Mouse (Mus musculus) intestine, embryonic 14.5 days (tissue): ENCODE results near the gene Slc50a1. TPM values are rescaled to one million over a fixed set of nuclear protein-coding genes. Genes with fewer than 3 reads are reported as not detected.

Source experiments
- ATAC-seq: fragments of 200-750 bp; cut with Nextera tagmentation; replicated peaks from 2 replicates; pipeline ENCODE4 v1.8.0; 2017; ENCODE audit warnings: low read depth, moderate number of reproducible peaks, moderate TSS enrichment, moderate library complexity; ENCODE audit not compliant: low FRiP score, low TSS enrichment
- DNase-seq: peaks from one replicate; pipeline ENCODE4 v3.0.0-alpha.2; 2018; ENCODE audit warnings: low spot score
- H3K27ac ChIP-seq: fragments of 300-500 bp; sonication (generic); 2 replicates; pipeline ENCODE4 v1.5.1; 2014; ENCODE audit warnings: low read depth, mild to moderate bottlenecking, control low read depth
- H3K27me3 ChIP-seq: fragments of 300-500 bp; sonication (generic); replicated peaks from 2 replicates; pipeline ENCODE4 v1.6.1; 2014; ENCODE audit warnings: low read length, control low read depth; ENCODE audit not compliant: control insufficient read depth, insufficient read depth
- H3K36me3 ChIP-seq: fragments of 300-500 bp; sonication (generic); 2 replicates; pipeline ENCODE4 v1.6.1; 2014; ENCODE audit warnings: low read length, control low read depth; ENCODE audit not compliant: control insufficient read depth, insufficient read depth
- H3K4me1 ChIP-seq: fragments of 300-500 bp; sonication (generic); replicated peaks from 2 replicates; pipeline ENCODE4 v1.6.1; 2014; ENCODE audit warnings: low read length, control low read depth, mixed read lengths; ENCODE audit not compliant: control insufficient read depth, insufficient read depth
- H3K4me2 ChIP-seq: fragments of 300-500 bp; sonication (generic); 2 replicates; pipeline ENCODE4 v1.6.1; 2014; ENCODE audit warnings: low read length
- H3K4me3 ChIP-seq: fragments of 300-500 bp; sonication (generic); 2 replicates; pipeline ENCODE4 v1.5.1; 2014; ENCODE audit warnings: low read depth, low read length, control low read depth, mixed read lengths
- H3K9ac ChIP-seq: fragments of 300-500 bp; sonication (generic); 2 replicates; pipeline ENCODE4 v1.6.1; 2014; ENCODE audit warnings: mild to moderate bottlenecking, low read length
- H3K9me3 ChIP-seq: fragments of 300-500 bp; sonication (generic); 2 replicates; pipeline ENCODE4 v1.6.1; 2016; ENCODE audit warnings: low read length, control low read depth; ENCODE audit not compliant: control insufficient read depth
- WGBS: fragments of 180-500 bp; shearing (Covaris S2); extraction: QIAGEN DNeasy Blood & Tissue Kit; methylation state at CpG from one replicate; pipeline ENCODE4 v1.1.7; 2014; 5-methylcytosine and 5-hydroxymethylcytosine counted together
- polyA plus RNA-seq: library from polyadenylated mRNA; unstranded; fragments of >200 nt; fragmentation: Nextera tagmentation; extraction: Ambion mirVana; gene quantifications from 2 replicates; pipeline ENCODE4 v1.2.1, GENCODE M21; 2014

Slc50a1 gene
- polyA plus RNA-seq, 1 experiment from 2014 or later: 64.7 TPM

- Histone ChIP-seq H3K9me3 (no peaks in the 10 kb centered on the region), H3K27ac (no peak overlapping the region), H3K4me1 (peaks cover 36% of the 10 kb centered on the region), H3K9ac (no peak overlapping the region), H3K4me2 (no peak overlapping the region), H3K4me3 (no peak overlapping the region), H3K27me3 (no peaks in the 10 kb centered on the region), H3K36me3 (peaks cover 10% of the 10 kb centered on the region)
- ATAC-seq (no peak), DNase-seq (no peak)
- 59% methylated on average over 8 of the region's 8 CpGs for WGBS
These were observed 1.5 kb downstream of the Slc50a1 start for GRCm38 (mm10) chr3:89268916-89269315.

DNA sequence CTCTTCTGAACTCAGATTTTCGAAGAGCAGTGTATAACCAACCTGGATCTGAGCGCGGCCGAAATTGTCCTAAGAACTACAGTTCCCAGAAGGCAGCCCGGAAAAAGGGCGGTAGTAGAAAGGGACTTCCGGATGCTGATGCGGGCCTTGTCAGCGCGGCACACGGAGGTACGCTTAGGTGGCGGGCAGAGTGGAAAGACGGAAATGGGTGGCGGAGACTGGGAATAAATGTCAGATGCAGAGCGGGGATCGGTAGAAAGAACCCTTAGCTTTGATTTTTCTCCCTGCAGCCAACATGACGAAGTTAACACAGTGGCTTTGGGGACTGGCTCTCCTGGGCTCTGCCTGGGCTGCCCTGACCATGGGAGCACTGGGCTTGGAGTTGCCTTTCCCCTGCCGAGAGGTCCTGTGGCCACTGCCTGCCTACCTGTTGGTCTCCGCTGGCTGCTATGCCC is 3.9 kb downstream of the Slc50a1 start:
- DNase-seq (peak; percentile 81), ATAC-seq (peak; percentile 64)
- H3K9me3 ChIP-seq: no peaks in the 10 kb centered on the region
- peak overlapping the region; percentile 62 for H3K4me2 ChIP-seq
- H3K27ac ChIP-seq: peak overlapping the region; percentile 38; the same call in 1 of the 2 replicates
- H3K9ac ChIP-seq: peak overlapping the region; percentile 62
- peak overlapping the region; percentile 71 for H3K4me3 ChIP-seq
- WGBS: under 1% methylated on average over 20 of the region's 20 CpGs
- H3K4me1 ChIP-seq: peaks cover 36% of the 10 kb centered on the region
- H3K27me3 ChIP-seq: no peaks in the 10 kb centered on the region
- no peaks in the 10 kb centered on the region; the same call in 1 of the 2 replicates for H3K36me3 ChIP-seq

GRCm38 (mm10) chr3:89262417-89262816 is 8.0 kb downstream of the Slc50a1 start:
- peaks cover 11% of the 10 kb centered on the region for H3K4me1 ChIP-seq
- H3K9me3 ChIP-seq: no peaks in the 10 kb centered on the region
- no peaks in the 10 kb centered on the region for H3K36me3 ChIP-seq
- H3K27ac ChIP-seq: no peak overlapping the region
- WGBS: 70% methylated on average over 10 of the region's 10 CpGs
- no peak overlapping the region for H3K4me2 ChIP-seq
- DNase-seq: no peak
- no peak overlapping the region for H3K4me3 ChIP-seq
- H3K27me3 ChIP-seq: no peaks in the 10 kb centered on the region
- ATAC-seq: no peak
- no peak overlapping the region for H3K9ac ChIP-seq

- ATAC-seq: no peak
- H3K27me3 ChIP-seq: no peaks in the 10 kb centered on the region
These were observed 10.2 kb downstream of the Slc50a1 start for GRCm38 (mm10) chr3:89260211-89260610.

DNA sequence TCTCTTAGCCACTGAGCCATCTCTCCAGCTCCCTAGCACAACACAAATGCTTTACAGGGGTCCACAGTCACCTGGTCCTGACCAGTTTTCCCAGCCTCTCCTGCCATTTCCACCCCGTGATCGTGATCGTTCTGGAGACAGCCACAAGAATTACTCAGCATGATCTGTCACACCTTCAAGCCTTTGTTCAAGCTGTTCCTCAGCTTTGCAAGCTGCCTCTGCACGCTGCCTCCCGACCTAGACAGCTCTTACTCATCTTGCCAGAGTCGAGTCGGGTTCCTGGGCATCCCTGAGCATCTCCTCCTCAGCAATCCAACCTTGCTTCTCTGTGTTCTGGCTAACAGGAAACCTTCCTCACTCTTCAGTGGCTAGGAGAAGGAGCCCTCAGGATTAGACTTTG is 11.3 kb downstream of the Slc50a1 start, which contains the start of gene Dpm3:
Gene Dpm3, plus strand, starts transcription at position 283 of the 400 bp plus-strand sequence.
- H3K9ac ChIP-seq: no peak within 1 kb of the TSS
- H3K4me3 ChIP-seq: no peak within 1 kb of the TSS
- H3K4me1 ChIP-seq: no peaks in the 10 kb centered on the region
- no peak for ATAC-seq
- WGBS: 51% methylated on average over 7 of the region's 7 CpGs
- no peak within 1 kb of the TSS for H3K4me2 ChIP-seq
- H3K9me3 ChIP-seq: no peaks in the 10 kb centered on the region
- DNase-seq: no peak
- no peaks in the 10 kb centered on the region for H3K36me3 ChIP-seq
- H3K27ac ChIP-seq: no peak within 1 kb of the TSS
- H3K27me3 ChIP-seq: no peaks in the 10 kb centered on the region

More at GRCm38 (mm10) chr3:89260211-89260610, 10.2 kb downstream of the Slc50a1 start:
- H3K4me3 ChIP-seq: no peak overlapping the region
- H3K36me3 ChIP-seq: no peaks in the 10 kb centered on the region
- no peaks in the 10 kb centered on the region for H3K4me1 ChIP-seq
- H3K4me2 ChIP-seq: no peak overlapping the region
- H3K9me3 ChIP-seq: no peaks in the 10 kb centered on the region
- WGBS: 66% methylated on average over 3 of the region's 3 CpGs
- no peak overlapping the region for H3K27ac ChIP-seq
- DNase-seq: no peak
- no peak overlapping the region for H3K9ac ChIP-seq

DNA sequence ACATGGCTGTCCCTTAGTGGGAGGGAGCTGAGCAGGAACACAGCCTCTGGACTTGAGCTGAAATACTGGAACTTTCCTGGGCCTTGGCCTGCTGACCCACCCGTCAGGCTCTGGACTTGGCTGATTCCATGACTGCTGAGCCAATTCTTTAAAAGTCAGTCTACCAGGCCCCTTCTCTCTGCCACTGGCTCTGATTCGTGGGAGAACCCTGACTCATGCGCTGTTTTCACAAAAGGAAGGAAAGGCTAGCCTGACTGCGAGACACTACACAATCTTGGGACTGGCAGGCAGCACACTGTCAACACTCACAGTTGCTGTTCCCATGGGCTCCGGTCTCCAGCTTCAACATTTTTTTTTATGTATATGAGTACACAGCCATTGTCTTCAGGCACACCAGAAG is 14.2 kb downstream of the Slc50a1 start:
- 80% methylated on average over 5 of the region's 5 CpGs for WGBS
- Histone ChIP-seq H3K4me1 (peaks cover 10% of the 10 kb centered on the region), H3K4me3 (no peak overlapping the region), H3K27me3 (no peaks in the 10 kb centered on the region), H3K4me2 (no peak overlapping the region), H3K9ac (no peak overlapping the region), H3K27ac (no peak overlapping the region), H3K36me3 (no peaks in the 10 kb centered on the region), H3K9me3 (no peaks in the 10 kb centered on the region)
- no peak for ATAC-seq
- DNase-seq: no peak

DNA sequence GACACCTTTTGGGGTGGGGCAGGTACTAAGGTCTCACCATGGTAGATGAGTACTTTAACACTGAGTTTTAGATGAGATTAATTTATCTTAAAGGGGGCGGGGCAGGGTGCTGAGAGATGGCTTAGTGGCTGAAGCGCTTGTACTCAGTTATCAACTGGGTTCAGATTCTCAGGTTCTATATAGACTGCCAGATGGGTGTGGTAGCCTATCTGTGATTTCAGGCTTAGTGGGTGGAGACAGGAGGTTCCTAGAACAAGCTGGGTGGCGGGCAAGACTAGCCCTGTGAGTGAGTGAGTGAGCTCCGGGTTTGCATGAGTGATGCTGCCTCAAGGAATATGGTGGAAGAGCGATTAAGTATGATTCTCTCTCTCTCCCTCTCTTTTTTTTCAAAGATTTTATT is 15.4 kb downstream of the Slc50a1 start:
- Histone ChIP-seq H3K9me3 (no peaks in the 10 kb centered on the region), H3K9ac (no peak overlapping the region), H3K27ac (no peak overlapping the region), H3K36me3 (no peaks in the 10 kb centered on the region), H3K4me1 (peaks cover 18% of the 10 kb centered on the region), H3K27me3 (no peaks in the 10 kb centered on the region), H3K4me2 (no peak overlapping the region), H3K4me3 (no peak overlapping the region)
- WGBS: 82% methylated on average over 5 of the region's 5 CpGs
- no peak for DNase-seq
- ATAC-seq: no peak

- H3K4me3 ChIP-seq: no peak overlapping the region
- no peak overlapping the region for H3K9ac ChIP-seq
- no peak for DNase-seq
These were observed 18.9 kb downstream of the Slc50a1 start for GRCm38 (mm10) chr3:89251365-89251895.

GRCm38 (mm10) chr3:89250435-89251040 is 19.8 kb downstream of the Slc50a1 start:
- DNase-seq: no peak
- H3K27ac ChIP-seq: 0 out of 2 replicates have a peak overlapping the region, but pooled peaks have one; percentile 27
- peaks cover 9% of the 10 kb centered on the region for H3K36me3 ChIP-seq
- no peak for ATAC-seq
- H3K9ac ChIP-seq: no peak overlapping the region
- H3K4me1 ChIP-seq: peaks cover 30% of the 10 kb centered on the region
- peak overlapping the region; percentile 25; the same call in 1 of the 2 replicates for H3K4me2 ChIP-seq
- 23% methylated on average over 7 of the region's 7 CpGs for WGBS
- H3K27me3 ChIP-seq: no peaks in the 10 kb centered on the region
- no peaks in the 10 kb centered on the region for H3K9me3 ChIP-seq
- H3K4me3 ChIP-seq: no peak overlapping the region

More at GRCm38 (mm10) chr3:89251365-89251895, 18.9 kb downstream of the Slc50a1 start:
- Histone ChIP-seq H3K36me3 (peaks cover 9% of the 10 kb centered on the region), H3K27ac (0 out of 2 replicates have a peak overlapping the region, but pooled peaks have one; percentile 11), H3K4me1 (peaks cover 28% of the 10 kb centered on the region), H3K27me3 (no peaks in the 10 kb centered on the region), H3K9me3 (no peaks in the 10 kb centered on the region), H3K4me2 (peak overlapping the region; percentile 25)
- no peak for ATAC-seq
- WGBS: 5% methylated on average over 17 of the region's 17 CpGs
